Mouse (Mus musculus): ENCODE data around the gene Baiap2l2. TPM values are rescaled to one million over a fixed set of nuclear protein-coding genes. Genes with fewer than 3 reads are reported as not detected.

Gene Baiap2l2
- 0.27 and 0.34 TPM in 2 replicates for total RNA-seq (2015)
- total RNA-seq (2017) = not detected in 2 replicates

- ATAC-seq (replicated peaks; ENCODE audit: poor library complexity) = no peak
Observed at GRCm38 (mm10) chr15:79285399-79285798, at the start of gene Baiap2l2. TSS of gene Baiap2l2 (minus strand) at chr15:79285537.

GRCm38 (mm10) chr15:79333409-79333808 is 48.1 kb upstream of the Baiap2l2 start:
- peak; percentile 27; the same call in 1 of the 2 replicates for ATAC-seq (replicated peaks; ENCODE audit: poor library complexity)

- ATAC-seq (replicated peaks; ENCODE audit: poor library complexity) = no peak
Observed at GRCm38 (mm10) chr15:79330521-79330920, 45.2 kb upstream of the Baiap2l2 start.

- no peak for ATAC-seq (replicated peaks; ENCODE audit: poor library complexity)
Observed at GRCm38 (mm10) chr15:79329979-79330363, 44.6 kb upstream of the Baiap2l2 start.

GRCm38 (mm10) chr15:79329346-79329978 is 44.1 kb upstream of the Baiap2l2 start:
- no peak for ATAC-seq (replicated peaks; ENCODE audit: poor library complexity)

- ATAC-seq (replicated peaks; ENCODE audit: poor library complexity) = no peak
Observed at GRCm38 (mm10) chr15:79328939-79329275, 43.6 kb upstream of the Baiap2l2 start.

- peak; percentile 82 for ATAC-seq (replicated peaks; ENCODE audit: poor library complexity)
Observed at GRCm38 (mm10) chr15:79328058-79328938, 43.0 kb upstream of the Baiap2l2 start, which contains the start of gene Pla2g6. TSS of gene Pla2g6 (minus strand) at chr15:79328390.

- peak; percentile 29 for ATAC-seq (replicated peaks; ENCODE audit: poor library complexity)
Observed at GRCm38 (mm10) chr15:79326971-79327961, 41.9 kb upstream of the Baiap2l2 start.

GRCm38 (mm10) chr15:79326264-79326663 is 40.9 kb upstream of the Baiap2l2 start:
- no peak for ATAC-seq (replicated peaks; ENCODE audit: poor library complexity)

GRCm38 (mm10) chr15:79325742-79326141 is 40.4 kb upstream of the Baiap2l2 start:
- ATAC-seq (replicated peaks; ENCODE audit: poor library complexity) = no peak

- no peak for ATAC-seq (replicated peaks; ENCODE audit: poor library complexity)
Observed at GRCm38 (mm10) chr15:79324373-79324772, 39.0 kb upstream of the Baiap2l2 start.

- no peak for ATAC-seq (replicated peaks; ENCODE audit: poor library complexity)
Observed at GRCm38 (mm10) chr15:79323791-79324155, 38.4 kb upstream of the Baiap2l2 start.

GRCm38 (mm10) chr15:79322991-79323790 is 37.9 kb upstream of the Baiap2l2 start:
- ATAC-seq (replicated peaks; ENCODE audit: poor library complexity) = peak; percentile 35

GRCm38 (mm10) chr15:79322281-79322990 is 37.1 kb upstream of the Baiap2l2 start:
- ATAC-seq (replicated peaks; ENCODE audit: poor library complexity) = 0 out of 2 replicates have a peak, but pooled peaks have one; percentile 1

GRCm38 (mm10) chr15:79321733-79322190 is 36.4 kb upstream of the Baiap2l2 start:
- ATAC-seq (replicated peaks; ENCODE audit: poor library complexity) = peak; percentile 27; the same call in 1 of the 2 replicates

- ATAC-seq (replicated peaks; ENCODE audit: poor library complexity) = no peak
Observed at GRCm38 (mm10) chr15:79313848-79314369, 28.6 kb upstream of the Baiap2l2 start.

- no peak for ATAC-seq (replicated peaks; ENCODE audit: poor library complexity)
Observed at GRCm38 (mm10) chr15:79307861-79308260, 22.5 kb upstream of the Baiap2l2 start.

- no peak for ATAC-seq (replicated peaks; ENCODE audit: poor library complexity)
Observed at GRCm38 (mm10) chr15:79306043-79306637, 20.8 kb upstream of the Baiap2l2 start.

- no peak for ATAC-seq (replicated peaks; ENCODE audit: poor library complexity)
Observed at GRCm38 (mm10) chr15:79304832-79305231, 19.5 kb upstream of the Baiap2l2 start.

Data from megakaryocyte progenitor cell, adult 5-6 weeks (primary cell).